Mouse (Mus musculus) C2C12 (cell line): Measurements from ENCODE around the gene Arfgef3. TPM values are rescaled to one million over a fixed set of nuclear protein-coding genes. Genes with fewer than 3 reads are reported as not detected.

Experiments
- H3K27me3 ChIP-seq: one replicate; pipeline ENCODE4 v1.6.1; 2011; ENCODE audit not compliant: control insufficient read depth, insufficient read depth, insufficient read length
- H3K36me3 ChIP-seq: one replicate; pipeline ENCODE4 v1.6.1; 2011; ENCODE audit not compliant: control insufficient read depth, insufficient read depth
- H3K4me3 ChIP-seq: one replicate; pipeline ENCODE4 v1.5.1; 2011; ENCODE audit warnings: mild to moderate bottlenecking, control low read depth; ENCODE audit not compliant: poor library complexity, insufficient read depth, severe bottlenecking
- H3K79me2 ChIP-seq: one replicate; pipeline ENCODE4 v1.6.1; 2011; ENCODE audit not compliant: control insufficient read depth, insufficient read depth
- H3K79me3 ChIP-seq: one replicate; pipeline ENCODE4 v1.6.1; 2011; ENCODE audit warnings: low read depth, control low read depth
- H3ac ChIP-seq: one replicate; pipeline ENCODE3; 2011; ENCODE audit warnings: low read depth; ENCODE audit not compliant: control insufficient read depth, insufficient read length
- CEBPB ChIP-seq: IDR thresholded peaks from one replicate; pipeline ENCODE4 v1.6.1; 2011; ENCODE audit warnings: low read depth, mild to moderate bottlenecking, control low read depth, moderate library complexity
- CTCF ChIP-seq: IDR thresholded peaks from one replicate; pipeline ENCODE4 v1.5.1; 2011; ENCODE audit not compliant: control insufficient read depth, insufficient read depth, insufficient read length
- FOSL1 ChIP-seq: IDR thresholded peaks from one replicate; pipeline ENCODE4 v1.8.0; 2011; ENCODE audit warnings: mild to moderate bottlenecking, low read length; ENCODE audit not compliant: poor library complexity, insufficient read depth, severe bottlenecking
- MAX ChIP-seq: IDR thresholded peaks from one replicate; pipeline ENCODE4 v1.6.1; 2011; ENCODE audit warnings: mild to moderate bottlenecking, control low read depth
- MYOD1 ChIP-seq: IDR thresholded peaks from one replicate; pipeline ENCODE4 v1.6.1; 2011; ENCODE audit warnings: low read depth; ENCODE audit not compliant: control insufficient read depth, insufficient read length
- MYOG ChIP-seq: IDR thresholded peaks from one replicate; pipeline ENCODE4 v1.6.1; 2011; ENCODE audit not compliant: control insufficient read depth, insufficient read length; ENCODE audit errors: extremely low read depth
- USF1 ChIP-seq: IDR thresholded peaks from one replicate; pipeline ENCODE4 v1.6.1; 2011; ENCODE audit warnings: low read depth, mild to moderate bottlenecking, control low read depth, moderate library complexity
- polyA plus RNA-seq: library from polyadenylated mRNA; unstranded; fragments of >200 nt; fragmentation: generic; extraction: Trizol; gene quantifications from one replicate; pipeline ENCODE4 v1.2.1, GENCODE M21; 2012; ENCODE audit warnings: missing spikeins

Gene Arfgef3
- polyA plus RNA-seq, 1 experiment: not detected

DNA sequence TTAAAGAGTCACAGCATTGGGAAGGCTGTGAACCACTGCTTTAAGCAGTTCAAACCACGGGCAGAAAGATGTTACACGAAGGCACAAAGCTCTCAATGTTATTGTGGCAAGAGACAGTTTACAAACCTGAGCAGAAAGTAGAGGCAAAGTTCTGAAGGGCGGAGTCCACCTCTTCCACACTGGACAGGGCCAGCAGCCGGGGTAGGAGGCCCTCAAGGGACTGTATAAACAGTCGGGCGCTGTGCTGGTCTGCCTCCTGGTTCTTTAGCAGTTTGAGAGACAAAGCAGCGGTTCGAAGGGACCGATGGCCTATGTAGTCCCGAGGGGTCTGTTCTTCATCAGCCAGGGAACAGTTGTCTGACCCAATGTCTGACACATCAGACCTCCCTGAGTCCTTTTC lies 97.7 kb downstream of the Arfgef3 start:
- no peaks in the 10 kb centered on the region for H3K36me3 ChIP-seq
- no peaks in the 10 kb centered on the region for H3K79me2 ChIP-seq
- H3K79me3 ChIP-seq: no peaks in the 10 kb centered on the region
- H3K4me3 ChIP-seq: no peak overlapping the region
- TF ChIP-seq MYOD1: no peak
- TF ChIP-seq FOSL1: no peak
- TF ChIP-seq CEBPB: no peak
- TF ChIP-seq USF1: no peak
- no peak for TF ChIP-seq CTCF
- TF ChIP-seq MAX: no peak
- TF ChIP-seq MYOG: no peak
- H3ac ChIP-seq: no peak overlapping the region
- H3K27me3 ChIP-seq: peaks cover 14% of the 10 kb centered on the region

- Histone ChIP-seq H3K4me3 (no peak overlapping the region), H3K27me3 (peaks cover 20% of the 10 kb centered on the region), H3K79me2 (no peaks in the 10 kb centered on the region), H3K79me3 (no peaks in the 10 kb centered on the region), H3K36me3 (no peaks in the 10 kb centered on the region), H3ac (no peak overlapping the region)
- TF ChIP-seq MYOG: no peak
- TF ChIP-seq FOSL1: no peak
- no peak for TF ChIP-seq CTCF
- TF ChIP-seq CEBPB: no peak
- no peak for TF ChIP-seq MAX
- TF ChIP-seq MYOD1: no peak
- no peak for TF ChIP-seq USF1
Measured at GRCm38 (mm10) chr10:18644346-18644745, 99.4 kb downstream of the Arfgef3 start.

DNA sequence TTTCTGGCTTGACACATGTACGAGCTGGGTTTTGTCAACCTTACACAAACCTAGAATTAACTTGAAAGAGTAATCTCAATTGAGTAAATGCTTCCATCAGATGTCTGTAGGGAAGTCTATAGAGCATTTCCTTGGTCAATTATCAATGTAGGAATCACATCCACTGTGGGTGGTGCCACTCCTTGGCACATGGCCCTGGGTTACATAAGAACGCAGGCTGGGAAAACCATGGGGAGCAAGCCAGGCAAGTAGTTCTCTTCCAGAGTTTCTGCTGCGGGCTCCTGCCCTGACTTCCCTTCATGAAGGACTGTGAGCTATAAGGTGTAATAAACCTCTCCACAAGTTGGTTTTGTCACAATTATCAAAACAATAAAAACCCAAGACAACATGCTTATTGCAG lies 100.2 kb downstream of the Arfgef3 start:
- Histone ChIP-seq H3ac (no peak overlapping the region), H3K79me3 (no peaks in the 10 kb centered on the region), H3K4me3 (no peak overlapping the region), H3K79me2 (no peaks in the 10 kb centered on the region), H3K36me3 (no peaks in the 10 kb centered on the region), H3K27me3 (peaks cover 20% of the 10 kb centered on the region)
- TF ChIP-seq MAX (no peak), USF1 (no peak), CTCF (no peak), MYOD1 (no peak), FOSL1 (no peak), MYOG (no peak), CEBPB (no peak)

DNA sequence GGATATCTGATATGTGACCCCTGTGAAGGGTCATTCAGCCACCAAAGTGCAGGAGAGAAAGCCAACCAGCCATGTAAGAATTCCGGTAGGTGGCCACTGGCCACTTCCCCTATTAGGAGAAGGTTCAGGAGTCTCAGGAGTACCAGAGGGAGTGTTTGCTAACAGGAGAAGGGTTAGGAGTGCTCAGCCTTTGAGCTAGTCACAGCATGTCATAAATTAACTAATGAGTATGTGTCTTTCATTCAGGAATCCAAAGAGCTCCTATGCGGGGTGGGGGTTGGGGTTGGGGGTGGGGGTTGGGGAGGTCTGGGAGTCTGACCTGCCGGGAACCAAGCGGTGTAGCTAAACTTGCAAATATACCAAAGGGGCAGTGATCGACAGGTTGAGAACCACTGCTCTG lies 100.9 kb downstream of the Arfgef3 start:
- no peak for TF ChIP-seq MYOD1
- TF ChIP-seq USF1: no peak
- no peak for TF ChIP-seq FOSL1
- no peak for TF ChIP-seq MYOG
- no peak for TF ChIP-seq MAX
- TF ChIP-seq CTCF: no peak
- TF ChIP-seq CEBPB: no peak
- H3K4me3 ChIP-seq: no peak overlapping the region

DNA sequence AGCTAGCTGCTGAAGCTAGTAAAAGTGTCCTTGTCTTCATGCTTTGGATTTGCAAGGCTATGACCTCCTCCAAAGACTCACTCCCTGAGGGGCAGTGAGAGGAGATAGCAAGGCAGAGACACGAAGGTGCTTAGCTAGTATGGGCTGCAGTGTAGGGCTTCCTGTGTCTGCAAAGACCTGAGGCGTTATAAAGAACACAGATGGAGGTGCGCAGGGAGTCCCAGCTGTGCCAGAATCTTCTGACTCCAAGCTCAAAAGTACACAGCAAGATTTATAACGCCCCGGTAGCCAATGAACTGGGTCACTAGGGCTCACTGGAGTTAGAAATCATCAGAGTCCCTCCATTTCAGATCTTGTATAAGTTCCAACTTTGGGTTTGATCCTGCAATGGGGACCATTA lies 103.2 kb downstream of the Arfgef3 start:
- TF ChIP-seq MYOD1 (no peak), CTCF (no peak), CEBPB (no peak), USF1 (no peak), MAX (no peak), FOSL1 (no peak), MYOG (no peak)
- H3K79me3 ChIP-seq: no peaks in the 10 kb centered on the region
- H3K4me3 ChIP-seq: no peak overlapping the region
- H3K27me3 ChIP-seq: peaks cover 8% of the 10 kb centered on the region
- H3K36me3 ChIP-seq: no peaks in the 10 kb centered on the region
- H3K79me2 ChIP-seq: no peaks in the 10 kb centered on the region
- no peak overlapping the region for H3ac ChIP-seq

More for the DNA sequence above, 100.9 kb downstream of the Arfgef3 start:
- Histone ChIP-seq H3K27me3 (peaks cover 15% of the 10 kb centered on the region), H3K79me3 (no peaks in the 10 kb centered on the region), H3K79me2 (no peaks in the 10 kb centered on the region), H3ac (no peak overlapping the region), H3K36me3 (no peaks in the 10 kb centered on the region)

DNA sequence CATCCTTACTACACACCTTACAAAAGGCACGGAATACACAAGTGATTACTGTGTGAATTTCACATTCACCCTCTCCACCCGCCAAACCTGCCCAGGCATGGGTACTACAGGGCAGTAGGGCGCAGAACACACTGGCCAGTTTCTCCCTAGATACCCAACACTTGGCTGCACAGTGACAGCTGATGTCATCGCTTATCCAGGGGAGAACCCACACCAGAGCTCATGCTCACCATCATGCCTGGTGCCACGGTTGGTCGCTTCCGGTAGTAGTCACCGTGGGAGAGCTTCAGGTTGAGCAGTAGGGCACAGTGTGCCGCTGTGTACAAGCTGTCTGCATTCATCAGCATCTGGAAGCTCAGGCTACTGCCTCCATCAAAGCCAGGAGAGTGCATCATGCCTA lies 108.3 kb downstream of the Arfgef3 start:
- Histone ChIP-seq H3K36me3 (no peaks in the 10 kb centered on the region), H3ac (no peak overlapping the region), H3K4me3 (no peak overlapping the region), H3K79me3 (no peaks in the 10 kb centered on the region), H3K79me2 (no peaks in the 10 kb centered on the region), H3K27me3 (peaks cover 5% of the 10 kb centered on the region)
- TF ChIP-seq MAX (no peak), USF1 (no peak), MYOG (no peak), CTCF (no peak), MYOD1 (no peak), FOSL1 (no peak)
